Mouse (Mus musculus) heart, postnatal 0 days (tissue): ENCODE measurements at regions not wholly inside any gene's neighbourhood (a gene's known extent, or its start where the extent isn't known, plus 50 kb on each side); places are given as distances from the start of the nearest gene placed in this dataset.

Source experiments
- CTCF ChIP-seq: IDR thresholded peaks from 2 replicates; pipeline ENCODE4 v1.5.1; 2016; ENCODE audit warnings: antibody characterized with exemption, control low read depth, low read depth
- EP300 ChIP-seq: IDR thresholded peaks from 2 replicates; pipeline ENCODE4 v1.6.1; 2016; ENCODE audit warnings: antibody characterized with exemption, low read depth

DNA sequence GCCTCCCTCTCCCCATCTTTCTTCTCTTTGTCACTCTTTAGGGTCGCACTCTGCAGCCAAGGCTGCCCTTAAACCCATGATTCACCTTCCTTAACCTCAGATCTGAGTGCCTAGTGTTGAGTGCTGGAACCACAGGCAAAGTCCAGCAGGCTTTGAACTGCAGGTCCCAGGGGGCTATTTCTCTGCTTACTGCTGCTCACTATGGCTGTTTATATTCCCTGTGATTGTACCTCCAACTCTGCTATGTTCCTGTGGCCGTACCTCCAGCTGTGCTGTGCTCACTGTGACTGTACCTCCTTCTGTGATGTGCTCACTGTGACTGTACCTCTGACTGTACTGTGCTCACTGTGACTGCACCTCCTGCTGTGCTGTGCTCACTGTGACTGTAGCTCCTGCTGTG is 124.1 kb upstream of the Cryz start:
- TF ChIP-seq CTCF (no peak), EP300 (no peak)
